Mouse (Mus musculus) left cerebral cortex, adult 6 months (tissue): ENCODE results near the gene Comt. TPM values are rescaled to one million over a fixed set of nuclear protein-coding genes. Genes with fewer than 3 reads are reported as not detected.

Experiments used
- long read RNA-seq, 2 experiments: library from polyadenylated mRNA; unstranded; transcript quantifications; one replicate each; pipeline ENCODE4 v2.0.0; 2019 to 2020
- polyA plus RNA-seq: library from polyadenylated mRNA; unstranded; fragments of <200 nt; fragmentation: Nextera tagmentation; gene quantifications from 2 replicates; pipeline ENCODE4 v1.2.3, GENCODE M21; 2021

The Comt gene
- polyA plus RNA-seq, result 178 and 179 TPM in 2 replicates
- long read RNA-seq, experiment 1, transcript Comt-202 (5 exons, 1,866 nt), result major isoform, 128 of 283 reads
- long read RNA-seq, experiment 1, transcript Comt-201 (6 exons, 1,397 nt), result minor isoform, 122 of 283 reads
- long read RNA-seq, experiment 1, partial matches to known transcripts, result 15 of 283 reads
- long read RNA-seq, experiment 1, other reads (novel, unspliced or antisense), result 18 of 283 reads
- long read RNA-seq, experiment 2, transcript Comt-202 (5 exons, 1,866 nt), result minor isoform, 91 of 246 reads
- long read RNA-seq, experiment 2, transcript Comt-201 (6 exons, 1,397 nt), result major isoform, 99 of 246 reads
- long read RNA-seq, experiment 2, partial matches to known transcripts, result 31 of 246 reads
- long read RNA-seq, experiment 2, other reads (novel, unspliced or antisense), result 25 of 246 reads

GRCm38 (mm10) chr16:18426802-18427280 lies at the start of gene Comt:
TSS of gene Comt (minus strand) at chr16:18426852.

GRCm38 (mm10) chr16:18426215-18426791 lies 349 bp downstream of the Comt start, which contains the start of gene Txnrd2:
TSS of gene Txnrd2 (plus strand) at chr16:18426384.

Other genes starting within 250 kb of the Comt start
- not detected in 2 replicates for gene Ccdc188, start 209.0 kb downstream of the Comt start, polyA plus RNA-seq
- 25.9 and 36.8 TPM in 2 replicates for gene Zdhhc8, start 191.7 kb downstream of the Comt start, polyA plus RNA-seq
- 34.2 and 37.7 TPM in 2 replicates for gene Trmt2a, start 178.2 kb downstream of the Comt start, polyA plus RNA-seq
- gene Ranbp1, start 178.1 kb downstream of the Comt start, polyA plus RNA-seq, result 170 and 179 TPM in 2 replicates
- gene Gm49776, start 168.5 kb downstream of the Comt start, polyA plus RNA-seq, result not detected in 2 replicates
- 7.7 and 9.7 TPM in 2 replicates for gene Dgcr8, start 137.6 kb downstream of the Comt start, polyA plus RNA-seq
- gene Tango2, start 78.7 kb downstream of the Comt start, polyA plus RNA-seq, result 157 and 170 TPM in 2 replicates
- 8.2 and 9.8 TPM in 2 replicates for gene Arvcf, start 78.7 kb downstream of the Comt start, polyA plus RNA-seq
- 43.7 and 49.9 TPM in 2 replicates for gene Txnrd2, start 468 bp downstream of the Comt start, polyA plus RNA-seq
- 10.3 and 11.3 TPM in 2 replicates for gene Gnb1l, start 71.9 kb upstream of the Comt start, polyA plus RNA-seq
- 2.3 and 2.7 TPM in 2 replicates for gene Rtl10, start 72.0 kb upstream of the Comt start, polyA plus RNA-seq
- gene Tbx1, start 163.8 kb upstream of the Comt start, polyA plus RNA-seq, result 0.22 and 1.9 TPM in 2 replicates
- gene Gp1bb, start 195.6 kb upstream of the Comt start, polyA plus RNA-seq, result 0.78 and 0.85 TPM in 2 replicates
- gene Gm49601, start 199.6 kb upstream of the Comt start, polyA plus RNA-seq, result 45.5 and 54.2 TPM in 2 replicates
- gene Sept5, start 203.1 kb upstream of the Comt start, polyA plus RNA-seq, result 105 and 304 TPM in 2 replicates